Mouse (Mus musculus): ENCODE results near the gene 2010111I01Rik.
"Not testable (repeated sequence)": the region's sequence is repeated elsewhere in the genome, so short reads cannot be mapped to it uniquely, and the experiment has no call there.

2010111I01Rik gene

GRCm38 (mm10) chr13:63297003-63297402, 332.3 kb downstream of the 2010111I01Rik start:
- no peak for DNase-seq

DNA sequence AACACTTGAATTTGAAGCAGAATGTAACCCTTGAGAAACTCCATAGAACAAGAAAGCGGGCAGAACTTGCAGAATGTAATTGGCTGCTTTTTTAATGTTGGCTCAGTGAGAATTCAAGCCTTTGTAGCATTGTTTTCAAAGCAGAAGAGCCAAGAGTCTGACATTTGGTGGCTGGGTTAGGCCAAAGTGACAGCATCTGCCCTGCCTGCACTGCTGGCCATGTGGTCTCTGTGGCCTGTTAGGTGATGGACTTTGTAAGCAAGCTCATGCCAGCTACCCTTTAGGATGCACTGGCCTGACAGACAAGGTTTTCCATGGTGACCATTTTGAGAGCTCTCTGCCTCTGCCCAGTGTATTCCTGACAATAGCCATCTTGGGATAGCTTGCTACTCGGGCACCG, 333.2 kb downstream of the 2010111I01Rik start:
- no peak for DNase-seq

- no peak for DNase-seq
These were observed 334.2 kb downstream of the 2010111I01Rik start for GRCm38 (mm10) chr13:63298931-63299330.

DNA sequence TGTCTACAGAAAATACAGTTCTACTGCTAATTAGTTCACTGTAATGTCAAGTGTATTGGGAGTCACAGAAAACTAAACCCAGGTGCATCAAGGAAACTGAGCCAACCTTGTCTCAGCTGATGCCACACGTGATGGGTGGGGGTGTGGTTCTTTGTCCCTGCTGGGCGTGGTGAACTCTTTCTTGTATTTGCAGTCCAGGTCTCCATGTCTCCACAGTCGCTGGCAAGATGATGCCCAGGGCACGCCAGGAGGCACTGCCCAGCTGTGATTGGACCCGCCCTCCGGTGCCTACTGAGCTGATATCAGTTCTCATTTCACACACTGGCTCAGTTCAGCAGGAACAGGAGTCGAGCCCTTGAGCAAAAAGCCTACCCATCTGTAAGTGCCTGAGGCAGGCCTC, 336.2 kb downstream of the 2010111I01Rik start:
- DNase-seq, result no peak

GRCm38 (mm10) chr13:63301764-63302209, 337.1 kb downstream of the 2010111I01Rik start:
- no peak for DNase-seq

GRCm38 (mm10) chr13:63302381-63302780, 337.7 kb downstream of the 2010111I01Rik start:
- no peak for DNase-seq

DNA sequence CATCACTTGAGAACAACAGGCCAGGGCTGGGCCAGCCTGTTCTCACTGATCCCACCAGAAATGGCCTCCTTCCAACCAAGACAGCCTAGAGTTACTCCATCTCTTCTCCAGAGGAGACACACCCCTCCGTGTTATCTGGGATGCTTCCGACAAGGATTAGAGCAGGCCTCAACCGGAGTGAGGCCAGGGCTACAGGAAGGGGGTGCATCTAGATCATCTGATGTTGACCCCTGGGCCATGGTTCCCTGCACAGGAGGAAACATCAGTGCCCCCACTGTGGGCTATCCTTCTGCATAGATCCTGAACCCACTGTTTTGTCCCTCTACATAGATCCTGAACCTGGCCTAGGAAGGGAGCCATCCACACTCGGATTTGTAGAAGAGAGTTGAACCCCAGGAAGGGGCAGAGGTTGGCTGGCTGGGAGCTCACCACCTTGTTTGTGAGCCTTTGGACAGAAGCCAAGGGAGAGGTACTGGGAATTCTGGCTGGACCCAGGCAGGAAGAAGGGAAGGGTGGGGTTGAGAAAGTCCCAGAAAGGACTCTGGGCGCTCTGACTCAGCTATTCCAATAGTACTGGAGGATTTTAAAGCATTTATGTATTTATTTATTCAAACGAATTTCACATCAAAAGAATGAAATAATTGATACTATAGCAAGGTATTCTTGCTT, 339.6 kb downstream of the 2010111I01Rik start:
- no peak for DNase-seq

- DNase-seq, result no peak
These were observed 340.1 kb downstream of the 2010111I01Rik start for GRCm38 (mm10) chr13:63304799-63305159.

DNA sequence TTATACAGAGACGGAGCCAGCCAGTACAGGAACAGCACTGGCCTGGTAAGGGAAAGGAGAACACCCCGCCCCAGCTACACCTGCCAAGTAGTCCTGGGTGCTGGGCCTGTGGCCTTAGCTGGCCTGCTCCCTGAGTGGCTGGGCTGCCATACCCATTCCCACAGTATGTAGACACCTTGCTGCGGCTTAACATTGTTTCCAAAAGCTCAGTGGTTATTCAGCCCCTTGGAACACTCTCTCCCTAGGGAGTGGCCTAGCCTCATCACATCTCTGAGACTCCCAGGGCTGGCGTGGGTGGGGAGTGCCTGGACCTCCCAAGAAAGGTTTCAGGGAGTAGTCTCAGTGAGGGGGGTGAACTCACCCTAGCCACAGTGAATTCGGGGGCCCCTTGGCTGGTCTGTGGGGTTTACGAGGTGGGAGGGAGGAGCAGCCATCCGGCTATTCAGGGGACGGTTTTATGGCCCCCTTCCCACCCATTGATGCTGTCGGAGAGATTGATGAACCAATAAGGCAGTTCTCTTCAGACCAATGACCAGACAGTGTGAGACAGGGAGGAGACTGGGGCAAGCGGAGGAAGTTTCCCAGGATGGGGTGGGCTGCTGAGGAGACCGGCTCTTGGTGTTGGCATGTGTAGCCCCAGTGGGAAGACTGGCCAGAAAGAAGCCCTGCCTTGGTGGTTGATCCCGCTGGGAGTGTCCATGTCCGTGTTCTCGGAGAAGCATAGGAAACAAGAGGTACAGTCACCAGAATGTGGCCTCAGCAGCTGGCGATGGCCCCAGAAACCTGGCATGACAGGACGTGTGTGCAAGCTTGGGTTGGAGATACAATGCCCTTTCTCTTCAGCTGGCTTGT, 340.7 kb downstream of the 2010111I01Rik start:
- DNase-seq, result no peak

GRCm38 (mm10) chr13:63306768-63307167, 342.1 kb downstream of the 2010111I01Rik start:
- DNase-seq, result peak; percentile 64

GRCm38 (mm10) chr13:63309563-63309962, 344.9 kb downstream of the 2010111I01Rik start:
- DNase-seq, result no peak

DNA sequence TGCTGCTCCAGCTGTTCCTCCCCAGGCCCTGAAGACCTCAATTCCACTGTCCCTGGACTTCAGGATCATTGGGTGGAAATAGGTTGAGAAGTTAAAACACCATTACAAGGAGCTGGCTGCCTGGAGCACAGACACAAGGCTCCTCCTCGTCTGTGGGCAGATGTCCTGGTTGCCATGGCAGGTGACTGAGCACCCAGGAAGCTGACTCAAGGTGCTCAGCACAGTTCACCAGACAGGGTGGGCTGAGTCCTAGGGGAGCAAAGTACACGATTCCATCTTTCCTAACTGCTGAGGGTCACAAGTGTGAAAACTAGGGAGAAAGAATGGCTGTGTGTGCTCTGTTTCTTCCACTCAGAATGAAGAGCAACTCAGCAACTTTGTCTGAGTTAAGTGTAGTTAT, 346.5 kb downstream of the 2010111I01Rik start:
- DNase-seq, result no peak

- no peak for DNase-seq
These were observed 348.6 kb downstream of the 2010111I01Rik start for GRCm38 (mm10) chr13:63313247-63313646.

- no peak for DNase-seq
These were observed 349.3 kb downstream of the 2010111I01Rik start for GRCm38 (mm10) chr13:63313748-63314607.

DNA sequence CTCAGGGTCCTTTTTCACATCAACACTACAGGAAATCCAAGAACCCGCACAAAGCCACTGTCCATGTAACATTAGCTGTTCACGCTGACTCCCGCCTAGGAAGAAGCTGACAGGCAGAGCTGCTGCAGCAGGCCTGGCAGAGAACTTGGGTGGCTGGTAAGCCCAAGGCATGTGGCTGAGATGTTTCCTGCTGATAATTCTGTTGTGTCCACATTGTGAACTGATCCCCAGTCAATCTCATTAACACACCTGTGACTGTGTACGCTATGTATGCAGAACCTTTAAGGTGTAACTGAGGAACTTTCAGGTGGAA, 349.9 kb downstream of the 2010111I01Rik start:
- DNase-seq, result no peak

GRCm38 (mm10) chr13:63315111-63315510, 350.4 kb downstream of the 2010111I01Rik start:
- not testable (repeated sequence) for DNase-seq

DNA sequence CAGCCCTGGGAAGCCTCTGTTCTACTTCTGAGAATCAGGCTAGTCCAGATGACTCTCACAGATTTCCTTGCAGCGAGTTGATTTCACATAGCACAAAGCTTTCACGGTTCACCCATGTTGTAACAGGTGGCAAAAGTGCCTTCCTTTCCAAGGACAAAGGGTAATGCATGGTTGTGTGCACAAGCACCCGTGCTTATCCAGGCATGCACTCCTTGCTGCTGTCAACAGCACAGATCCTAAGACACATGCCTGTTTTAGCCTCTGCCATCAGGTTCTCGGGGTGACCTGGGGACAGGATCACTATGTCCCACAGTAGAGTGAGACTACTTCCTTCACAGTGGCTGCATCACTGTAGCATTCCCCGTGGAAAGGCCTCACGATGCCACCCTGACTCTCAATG, 351.1 kb downstream of the 2010111I01Rik start:
- DNase-seq, result no peak

- DNase-seq, result no peak
These were observed 351.7 kb downstream of the 2010111I01Rik start for GRCm38 (mm10) chr13:63316407-63316806.

GRCm38 (mm10) chr13:63317681-63318104, 353.0 kb downstream of the 2010111I01Rik start:
- DNase-seq, result no peak

DNA sequence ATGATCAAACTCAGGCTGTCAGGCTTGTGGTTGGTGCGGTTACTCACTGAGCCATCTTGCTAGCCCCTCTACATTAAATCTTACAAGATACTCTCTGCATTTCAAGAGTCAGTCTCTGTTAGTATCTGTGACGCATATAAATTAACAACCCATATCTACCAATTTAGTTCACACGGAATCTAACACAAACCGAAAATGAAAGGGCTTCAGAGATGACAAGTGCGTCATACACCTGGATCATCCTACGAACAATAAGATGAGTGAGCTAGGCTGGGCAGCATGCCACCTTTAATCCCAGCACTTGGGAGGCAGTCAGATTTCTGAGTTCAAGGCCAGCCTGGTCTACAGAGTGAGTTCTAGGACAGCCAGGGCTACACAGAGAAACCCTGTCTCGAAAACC, 355.1 kb downstream of the 2010111I01Rik start:
- DNase-seq, result no peak

GRCm38 (mm10) chr13:63321689-63322088, 357.0 kb downstream of the 2010111I01Rik start:
- peak; percentile 44 for DNase-seq

DNA sequence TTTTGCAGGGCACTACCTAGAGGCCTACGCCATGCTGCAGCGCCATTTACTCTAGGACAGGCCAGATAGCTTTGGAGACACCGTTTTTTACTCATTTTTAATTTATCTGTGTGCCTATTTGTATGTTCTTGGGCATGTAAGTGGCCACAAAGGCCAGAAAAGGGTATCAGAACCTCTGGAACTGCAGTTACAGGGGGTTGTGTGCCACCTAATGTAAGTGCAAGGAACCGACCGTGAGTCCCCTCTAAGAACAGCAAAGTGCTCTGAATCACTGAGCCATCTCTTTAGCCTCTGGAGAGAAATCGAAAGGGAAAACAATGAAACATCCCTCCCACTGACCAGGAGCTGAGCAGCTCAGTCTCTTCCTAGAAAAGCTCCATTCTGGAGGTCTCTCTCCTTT, 358.1 kb downstream of the 2010111I01Rik start:
- DNase-seq, result no peak
